Mouse (Mus musculus) G1E-ER4 (cell line): ENCODE measurements at regions not wholly inside any gene's neighbourhood (a gene's known extent, or its start where the extent isn't known, plus 50 kb on each side); places are given as distances from the start of the nearest gene placed in this dataset.

Experiments used
- GATA1 ChIP-seq: IDR thresholded peaks from one replicate; pipeline ENCODE4 v1.8.0; 2012; ENCODE audit warnings: low read length, inconsistent platforms

GRCm38 (mm10) chr14:61665815-61666214 lies 58.6 kb downstream of the Kcnrg start:
- TF ChIP-seq GATA1 = peak; percentile 69

DNA sequence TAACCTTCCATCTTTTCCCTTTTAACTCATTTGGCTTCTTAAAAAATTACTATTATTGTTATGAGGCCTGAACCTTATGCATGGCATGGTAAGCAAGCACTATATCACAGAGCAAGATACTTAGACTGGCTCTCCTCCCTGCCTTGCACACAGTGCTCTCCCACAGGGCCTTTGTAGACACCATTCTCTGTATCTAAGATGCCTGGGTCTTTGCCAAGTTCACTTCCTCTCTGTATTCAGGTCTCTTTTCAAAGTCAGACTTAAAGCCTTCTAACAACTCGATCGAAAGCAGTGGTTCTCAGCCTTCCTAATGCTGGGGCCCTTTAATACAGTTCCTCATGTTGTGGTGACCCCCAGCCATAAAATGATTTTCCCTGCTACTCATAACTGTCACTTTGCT lies 65.9 kb downstream of the Kcnrg start:
- TF ChIP-seq GATA1 = no peak

DNA sequence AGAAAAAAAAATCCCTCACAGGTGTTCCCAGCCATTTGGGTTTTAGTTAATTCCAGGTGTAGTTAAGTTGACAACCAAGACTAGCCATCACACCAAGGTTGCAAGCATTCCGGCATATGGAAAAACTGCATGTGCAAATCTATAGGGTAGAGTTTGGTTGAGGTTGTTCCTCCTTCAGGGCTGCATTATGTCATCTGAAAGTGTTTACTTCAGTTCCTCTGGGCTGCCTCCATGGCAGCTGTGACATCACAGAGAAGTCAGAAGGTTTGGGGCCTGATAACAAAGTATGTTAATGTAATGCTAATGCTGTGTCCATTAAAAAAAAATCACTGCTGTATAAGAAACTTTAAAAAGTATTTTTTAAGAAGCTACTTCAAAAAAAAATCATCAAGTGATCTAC lies 70.8 kb downstream of the Kcnrg start:
- no peak for TF ChIP-seq GATA1

DNA sequence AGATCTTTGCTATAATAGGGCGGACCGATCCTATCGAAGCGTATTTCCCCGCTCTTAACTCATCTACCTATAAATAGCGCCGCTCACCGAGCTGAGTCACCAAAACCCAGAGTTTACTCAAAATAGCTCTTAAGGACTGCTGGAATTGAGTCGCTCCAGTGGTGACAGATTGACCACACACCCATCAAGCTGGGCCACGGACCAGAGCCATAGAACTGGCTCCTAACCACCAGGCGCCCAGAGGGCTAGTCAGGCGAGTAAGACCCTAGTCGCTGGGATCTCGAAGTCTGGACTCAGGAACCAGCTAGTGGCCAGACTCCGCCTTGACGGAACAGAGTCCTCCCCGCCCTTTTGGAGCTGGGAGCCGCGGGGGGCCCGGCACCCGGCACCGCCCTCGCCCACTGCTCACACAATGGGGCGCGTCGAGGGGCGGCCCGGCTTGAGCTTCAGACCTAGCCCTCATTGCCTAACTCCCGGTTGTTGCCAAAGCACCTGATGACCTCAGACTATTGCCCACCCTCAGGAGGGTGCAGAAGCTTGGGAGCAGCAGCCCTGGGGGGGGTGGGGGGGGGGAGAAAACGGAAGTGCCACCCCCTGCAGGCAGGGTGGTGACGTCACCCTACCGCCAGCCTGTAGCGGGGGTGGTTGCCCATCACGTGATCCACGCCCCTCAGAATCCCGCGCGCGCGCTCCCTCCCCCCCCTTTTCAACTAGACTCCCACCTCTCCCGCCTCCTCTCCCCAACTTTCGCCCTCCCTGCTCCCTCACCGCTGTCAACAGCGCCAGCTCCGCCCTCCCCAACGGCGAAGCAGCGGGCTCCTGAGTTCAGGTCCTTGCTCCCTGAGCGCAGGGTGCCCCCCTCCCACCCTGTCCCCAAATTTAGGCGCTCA lies 73.8 kb downstream of the Kcnrg start:
- TF ChIP-seq GATA1 = no peak

GRCm38 (mm10) chr14:61681708-61682701 lies 74.7 kb downstream of the Kcnrg start:
- no peak for TF ChIP-seq GATA1

- TF ChIP-seq GATA1 = no peak
Measured at GRCm38 (mm10) chr14:61682721-61683355, 75.6 kb downstream of the Kcnrg start.

DNA sequence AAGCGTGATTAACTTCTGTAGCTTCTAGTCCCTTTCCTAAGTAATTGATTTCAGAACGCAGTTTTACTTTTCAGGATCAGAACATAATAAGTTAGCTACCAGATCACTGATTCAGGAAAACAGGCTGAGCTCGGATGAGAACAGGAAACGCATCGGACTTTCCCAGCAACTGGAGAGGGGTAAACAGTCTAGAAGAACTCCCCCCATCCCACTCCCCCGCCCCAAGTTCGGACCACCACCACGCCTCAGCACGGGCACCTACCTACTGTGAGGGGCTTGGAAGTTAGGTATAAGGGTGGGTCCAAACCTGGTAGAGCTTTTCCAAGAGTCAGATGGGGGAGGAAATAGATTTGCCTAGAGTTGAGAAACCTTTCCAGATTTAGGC lies 76.1 kb downstream of the Kcnrg start:
- TF ChIP-seq GATA1 = no peak

GRCm38 (mm10) chr14:61683791-61684411 lies 76.6 kb downstream of the Kcnrg start:
- no peak for TF ChIP-seq GATA1

DNA sequence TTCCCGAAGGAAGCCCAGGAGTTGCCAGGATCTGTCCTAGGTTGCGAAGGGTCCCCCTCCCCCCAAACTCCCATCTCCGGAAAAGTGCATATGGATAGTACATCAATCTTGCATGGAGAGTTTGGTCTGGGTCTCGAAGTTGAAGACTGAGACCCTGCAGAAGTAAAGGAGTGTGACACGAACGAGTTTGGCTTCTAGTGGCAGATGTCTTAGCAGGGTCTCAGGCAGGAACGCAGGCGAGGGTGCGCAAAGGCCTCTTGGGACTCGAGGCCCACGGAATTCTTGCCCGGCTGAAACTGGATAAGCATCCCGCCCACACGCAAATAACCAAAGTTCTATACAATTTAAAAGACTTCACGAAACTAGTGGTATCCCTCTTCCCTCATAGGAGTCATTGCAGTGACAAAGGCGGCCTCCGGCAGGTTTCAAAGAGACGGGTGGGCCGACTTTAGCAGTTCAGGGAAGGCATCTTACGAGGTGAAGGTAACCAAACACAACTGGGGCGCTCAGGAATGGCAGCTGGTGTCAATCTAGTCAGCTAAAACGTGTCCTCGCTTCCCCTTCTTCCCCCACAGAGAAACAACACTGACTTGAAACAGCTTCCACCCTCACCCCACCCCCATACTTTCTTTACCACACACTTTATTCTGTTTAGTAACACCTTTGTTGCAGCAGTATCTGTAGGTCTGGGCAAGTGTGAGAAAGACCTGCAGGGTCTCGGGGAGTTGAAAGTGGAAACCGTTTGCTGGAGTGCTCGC lies 77.4 kb downstream of the Kcnrg start:
- TF ChIP-seq GATA1 = no peak

DNA sequence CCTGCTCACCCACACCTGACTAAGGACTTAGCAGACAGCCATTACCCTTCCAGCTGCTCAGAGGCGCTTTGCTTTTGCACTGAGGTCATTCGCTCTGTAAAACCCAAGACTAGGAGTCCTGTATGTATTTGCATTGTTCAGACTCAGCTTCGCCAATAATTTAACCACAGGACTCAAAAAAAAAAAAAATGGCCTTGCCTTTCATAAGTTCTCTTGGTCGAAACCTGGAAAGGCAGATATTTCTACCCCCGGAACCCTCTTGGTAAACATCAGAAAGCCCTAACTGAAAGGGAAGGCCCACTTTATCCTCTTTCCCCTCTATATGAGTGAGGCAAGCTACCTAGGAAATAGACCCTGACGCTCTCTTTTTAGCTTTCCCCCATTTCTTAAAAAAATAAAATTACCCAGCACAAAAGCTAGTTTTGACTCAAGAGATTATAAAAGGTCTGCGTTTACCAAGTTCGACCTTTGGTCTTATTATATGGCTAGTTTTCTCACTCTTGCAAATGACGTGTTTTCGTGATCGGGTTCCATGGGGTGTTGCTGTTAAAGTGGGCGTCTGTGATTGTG lies 78.1 kb downstream of the Kcnrg start:
- no peak for TF ChIP-seq GATA1

- no peak for TF ChIP-seq GATA1
Measured at GRCm38 (mm10) chr14:61686101-61686691, 78.9 kb downstream of the Kcnrg start.

GRCm38 (mm10) chr14:61686821-61687341 lies 79.6 kb downstream of the Kcnrg start:
- no peak for TF ChIP-seq GATA1

DNA sequence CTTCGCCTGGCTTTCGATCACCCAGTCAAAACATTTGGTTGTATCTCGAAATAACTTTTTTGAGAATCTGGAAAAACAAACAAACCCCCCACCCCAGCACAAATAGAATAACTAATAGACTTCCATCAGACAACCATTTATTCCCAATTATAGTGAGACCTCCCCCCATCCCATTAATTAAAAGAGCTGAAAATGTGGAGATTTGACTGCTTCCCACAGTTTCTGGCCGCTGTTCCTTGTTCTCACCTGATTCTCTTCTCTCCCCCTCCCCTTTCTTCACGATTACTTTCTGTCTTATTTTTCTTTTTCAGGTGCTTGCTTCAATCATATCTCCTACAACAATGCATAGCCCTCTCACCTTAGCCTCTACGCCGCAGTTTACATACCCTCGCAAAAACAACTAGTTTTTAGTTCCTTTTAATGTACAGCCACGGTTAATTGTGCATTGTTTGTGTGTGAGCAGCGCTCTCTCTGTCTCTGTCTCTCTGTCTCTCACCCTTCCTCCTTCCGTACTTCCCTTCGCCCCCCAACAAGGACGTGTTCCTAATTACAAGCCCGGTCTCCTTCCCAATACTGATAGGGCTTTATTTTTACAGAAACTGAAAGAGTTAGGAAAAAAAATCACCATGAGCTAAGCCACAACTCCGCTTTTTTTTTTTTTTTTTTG lies 80.2 kb downstream of the Kcnrg start:
- TF ChIP-seq GATA1 = no peak
